Mouse (Mus musculus) G1E (cell line): Measurements from ENCODE around the gene Acot2.

ENCODE experiments used
- CTCF ChIP-seq: IDR thresholded peaks from 2 replicates; pipeline ENCODE4 v1.5.1; 2012; ENCODE audit warnings: low read depth, low read length, inconsistent platforms, mixed read lengths
- GATA1 ChIP-seq: IDR thresholded peaks from 2 replicates; pipeline ENCODE4 v1.6.1; 2012; ENCODE audit warnings: borderline replicate concordance, low read length, inconsistent platforms, mixed read lengths

- TF ChIP-seq CTCF (no peak), GATA1 (no peak)
Observed at GRCm38 (mm10) chr12:84032854-84033253, 45.2 kb downstream of the Acot2 start.
